Mouse (Mus musculus) adrenal gland, adult 18-20 months (tissue): ENCODE results near the gene Hipk2. TPM values are rescaled to one million over a fixed set of nuclear protein-coding genes. Genes with fewer than 3 reads are reported as not detected.

ENCODE experiments used
- DNase-seq, 2 experiments: peaks; one replicate each; pipeline ENCODE4 v3.0.0; 2021 to 2022; ENCODE audit warnings: low spot score in 2 of 2
- long read RNA-seq, 2 experiments: library from polyadenylated mRNA; stranded (forward); transcript quantifications; one replicate each; pipeline ENCODE4 v2.0.0; 2021
- total RNA-seq, 2 experiments: library from RNA; stranded (reverse); gene quantifications; 1 replicate in 1 of 2; 2 replicates in 1 of 2; pipeline ENCODE4 v1.2.3; 2021

Gene Hipk2
- total RNA-seq = 100 to 1,000 TPM; 102 to 135 TPM
- long read RNA-seq, experiment 1, full-length matches to known transcripts = 5 of 20 reads
- long read RNA-seq, experiment 1, partial matches to known transcripts = 11 of 20 reads
- long read RNA-seq, experiment 1, other reads (novel, unspliced or antisense) = 4 of 20 reads
- long read RNA-seq, experiment 2, partial matches to known transcripts = 15 of 26 reads
- long read RNA-seq, experiment 2, other reads (novel, unspliced or antisense) = 10 of 26 reads

DNA sequence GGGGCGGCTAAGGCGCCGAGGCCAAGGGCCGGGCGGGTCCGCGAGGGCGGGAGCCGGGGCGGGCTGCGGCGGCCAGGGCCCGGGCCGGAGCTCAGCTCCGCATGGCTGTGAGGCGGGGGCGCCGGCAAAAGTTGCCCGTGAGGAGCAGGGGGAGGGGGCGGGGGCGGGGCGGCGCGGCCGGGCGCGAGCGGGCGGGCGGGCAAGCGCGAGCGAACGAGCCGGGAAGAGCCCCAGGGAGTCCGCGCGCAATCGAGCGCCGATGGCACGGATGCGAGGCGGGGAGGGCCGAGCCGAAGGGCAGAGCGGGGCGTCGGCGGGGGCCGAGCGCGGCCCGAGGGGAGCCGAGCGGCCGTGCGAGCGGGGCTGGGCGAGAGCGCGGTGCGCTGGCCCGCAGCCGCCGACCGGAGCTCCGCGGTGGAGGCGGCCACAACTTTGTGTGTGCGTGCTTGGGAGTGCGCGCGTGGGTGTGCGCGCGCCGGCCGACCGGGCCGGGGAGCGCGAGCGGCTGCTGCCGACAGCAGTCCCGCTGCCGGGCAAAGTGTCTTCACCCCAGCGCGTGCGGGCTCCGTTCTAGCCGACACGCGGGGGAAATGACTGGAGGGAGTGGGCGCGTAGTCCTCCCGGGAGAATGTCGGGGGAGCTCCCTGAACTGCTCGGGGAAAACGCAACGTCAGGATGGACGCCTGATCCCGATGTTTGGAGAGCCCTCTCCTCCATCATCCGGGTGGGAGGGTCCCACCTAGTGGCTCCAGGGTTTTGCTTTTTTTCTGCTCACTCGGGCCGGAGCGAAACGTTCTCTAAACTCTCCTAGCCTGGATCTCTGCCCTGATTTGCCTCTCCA is at the start of gene Hipk2:
Gene Hipk2, minus strand, starts transcription at position 95 of the 841 bp plus-strand sequence.
- peak; percentile 79 to 83 for DNase-seq

DNA sequence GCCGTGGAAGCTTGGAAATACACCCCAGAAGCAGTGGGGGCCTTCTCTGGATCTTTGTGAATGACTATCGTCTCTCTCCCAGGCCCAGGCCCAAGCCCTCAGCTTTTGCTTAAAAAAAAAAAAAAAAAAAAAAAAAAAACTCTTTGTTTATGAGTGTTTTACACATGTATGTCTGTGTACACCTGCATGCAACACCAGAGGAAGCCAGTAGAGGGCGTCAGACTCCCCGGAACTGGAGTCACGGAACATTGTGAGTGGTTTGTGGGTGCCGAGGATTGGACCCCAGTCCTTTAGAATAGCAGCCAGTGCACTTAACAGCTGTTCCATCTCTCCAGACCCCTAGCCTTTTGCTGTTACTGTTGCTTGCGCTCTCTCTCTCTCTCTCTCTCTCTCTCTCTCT is 49.8 kb upstream of the Hipk2 start:
- DNase-seq = no peak

DNA sequence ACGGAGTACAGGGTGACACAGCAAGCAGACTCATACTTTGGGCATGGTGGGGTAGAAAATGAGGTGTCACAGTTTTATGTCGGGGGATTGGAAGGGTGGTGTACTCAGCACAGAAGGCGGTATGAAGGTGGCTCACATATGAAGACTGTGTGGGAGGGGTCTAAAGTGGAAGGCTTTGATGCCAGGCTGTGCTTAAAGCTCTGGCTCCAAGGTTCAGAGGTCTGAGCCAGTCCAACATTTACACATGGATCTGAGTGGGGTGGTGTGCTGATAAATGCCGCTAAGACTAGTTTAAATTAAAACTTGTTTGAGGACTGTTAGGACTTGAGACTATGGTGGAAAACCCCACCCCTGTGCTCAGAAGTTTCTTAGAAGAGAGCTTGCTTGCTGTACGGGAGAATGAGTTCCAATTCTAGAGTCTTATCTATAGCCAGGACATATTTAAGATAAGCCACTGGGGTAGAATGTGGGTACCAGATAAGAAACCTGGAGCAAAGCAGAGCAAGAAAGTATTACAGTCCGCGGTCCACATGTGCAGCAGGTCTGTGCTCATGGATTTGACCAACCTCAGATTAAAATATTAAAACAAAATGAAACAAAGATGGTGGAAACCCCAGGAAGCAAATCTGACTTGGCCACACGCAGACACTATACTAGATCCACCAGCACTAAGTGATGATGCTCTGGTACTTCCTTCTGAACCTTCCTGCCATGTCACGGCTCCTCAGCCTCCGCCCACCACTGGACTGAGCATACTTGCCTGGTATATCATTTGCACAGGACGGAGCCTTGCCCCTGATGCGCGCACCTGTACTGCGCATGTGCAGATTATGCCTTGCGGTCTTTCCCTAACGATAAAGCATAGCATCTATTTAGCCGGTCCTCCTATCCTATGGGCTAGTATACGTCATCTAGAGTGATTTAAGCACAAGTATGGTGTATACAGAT is 48.2 kb upstream of the Hipk2 start:
- no peak for DNase-seq

DNA sequence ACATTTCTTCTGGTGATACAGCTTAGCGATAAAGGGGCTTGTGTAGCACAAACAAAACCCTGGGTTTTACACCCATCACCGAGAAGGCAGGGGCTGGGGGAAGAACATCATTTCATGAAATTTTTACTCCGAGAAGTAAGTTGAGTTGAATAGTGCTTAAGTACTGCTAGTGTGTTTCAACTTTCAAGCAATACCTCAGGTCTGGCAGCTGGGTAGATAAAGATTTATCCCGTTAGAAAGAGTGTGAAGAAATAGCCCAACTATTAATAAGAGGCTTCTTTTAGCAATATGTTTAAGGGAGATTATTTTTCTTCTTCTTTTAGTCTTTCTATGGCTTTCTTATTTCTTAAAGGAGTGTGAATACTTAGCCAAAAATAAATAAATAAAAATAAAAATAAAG is 47.5 kb upstream of the Hipk2 start:
- no peak for DNase-seq

- DNase-seq = no peak
Measured at GRCm38 (mm10) chr6:38922517-38922916, 46.6 kb upstream of the Hipk2 start.

GRCm38 (mm10) chr6:38921810-38922116 is 45.8 kb upstream of the Hipk2 start:
- DNase-seq = no peak

- DNase-seq = no peak
Measured at GRCm38 (mm10) chr6:38921095-38921809, 45.3 kb upstream of the Hipk2 start.

- DNase-seq = no peak
Measured at GRCm38 (mm10) chr6:38920141-38920540, 44.2 kb upstream of the Hipk2 start.

GRCm38 (mm10) chr6:38919135-38919740 is 43.3 kb upstream of the Hipk2 start:
- no peak for DNase-seq

GRCm38 (mm10) chr6:38918728-38919127 is 42.8 kb upstream of the Hipk2 start:
- no peak for DNase-seq

GRCm38 (mm10) chr6:38917415-38917814 is 41.5 kb upstream of the Hipk2 start:
- DNase-seq = no peak

- no peak for DNase-seq
Measured at GRCm38 (mm10) chr6:38916571-38916970, 40.6 kb upstream of the Hipk2 start.

- no peak for DNase-seq
Measured at GRCm38 (mm10) chr6:38915776-38916175, 39.8 kb upstream of the Hipk2 start.

DNA sequence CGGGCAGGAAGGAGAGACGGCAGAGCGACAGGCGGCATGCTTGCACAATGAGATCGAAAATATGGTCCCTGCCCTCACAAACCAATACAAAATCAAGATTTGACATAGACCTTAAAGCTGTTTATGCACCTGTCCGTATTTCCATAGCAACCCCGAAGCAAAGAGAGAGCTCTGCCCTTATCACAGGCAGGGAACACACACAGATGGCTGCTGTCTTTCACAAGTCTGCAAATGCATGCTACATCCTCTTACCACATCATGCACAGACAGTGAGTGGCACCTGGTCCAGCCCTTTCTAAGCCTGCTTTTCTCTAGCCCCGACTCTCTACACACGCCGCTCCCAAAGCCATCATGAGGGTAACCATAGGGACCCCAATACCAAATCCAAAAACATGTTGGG is 38.2 kb upstream of the Hipk2 start:
- DNase-seq = no peak

GRCm38 (mm10) chr6:38913386-38914042 is 37.5 kb upstream of the Hipk2 start:
- DNase-seq = no peak

GRCm38 (mm10) chr6:38912845-38913244 is 36.9 kb upstream of the Hipk2 start:
- DNase-seq = no peak

- no peak for DNase-seq
Measured at GRCm38 (mm10) chr6:38912121-38912660, 36.2 kb upstream of the Hipk2 start.

DNA sequence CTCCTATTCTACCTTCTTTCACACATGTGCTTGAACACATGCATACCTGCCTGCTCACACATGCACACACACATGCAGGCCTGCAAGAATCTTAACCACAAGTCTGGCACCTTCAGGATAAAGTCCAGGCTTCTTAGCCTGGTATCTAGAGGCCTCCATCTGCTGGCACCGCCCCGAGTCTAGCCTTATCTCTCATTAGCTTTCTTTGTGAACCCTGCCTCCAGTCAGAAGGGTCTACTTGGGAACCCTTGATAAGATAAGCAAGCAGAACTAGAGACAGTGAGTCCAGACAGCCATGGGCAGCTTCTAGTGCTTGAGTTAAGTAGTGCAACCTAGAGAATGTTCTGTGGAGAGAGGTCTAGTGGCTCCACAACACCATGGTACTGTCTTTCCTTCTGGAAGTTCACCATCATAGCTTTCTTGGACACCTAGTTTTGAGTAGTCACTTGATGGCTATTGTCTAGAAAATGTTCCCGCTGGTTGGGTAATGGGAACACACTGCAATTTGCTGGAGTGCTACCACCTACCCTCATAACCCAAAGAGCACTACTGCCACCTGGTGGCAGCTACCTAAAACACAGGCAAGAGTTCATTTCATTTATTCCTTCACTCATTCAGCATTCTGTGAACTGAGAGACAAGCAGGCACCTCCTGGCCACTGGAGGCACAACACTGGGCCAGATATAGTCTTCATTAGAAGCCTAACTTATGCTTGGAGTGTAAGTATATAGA is 35.0 kb upstream of the Hipk2 start:
- DNase-seq = peak; percentile 77 to 78

GRCm38 (mm10) chr6:38908401-38908800 is 32.4 kb upstream of the Hipk2 start:
- no peak for DNase-seq
